In genomic region chr12:112897522-112898212, GRCm38 (mm10) we compare ENCODE assay signal across 8 mouse cellular contexts. TPM values are rescaled to one million over a fixed set of nuclear protein-coding genes. Genes with fewer than 3 reads are reported as not detected.
A peak's percentile ranks its signal among the peaks of the same experiment; 100 is the strongest.
DNase-seq lines count a peak whose midpoint lies in the region; ATAC-seq lines count a peak whose summit lies in the region.

No protein-coding gene starts in this region.

- no peak overlapping the region for H3K4me3 ChIP-seq in midbrain, embryonic 13.5 days (replicated peaks)

- peak; percentile 56 for DNase-seq in MN1 (ENCODE audit: low spot score)
- DNase-seq in embryo, embryonic 10 days (ENCODE audit: low spot score), result peak; percentile 65
- DNase-seq in heart, postnatal 14 days, result peak; percentile 51 to 66
- DNase-seq in kidney, postnatal 36 days, result peak; percentile 56 to 77
- DNase-seq in right cerebral cortex, postnatal 4 days, result no peak
- DNase-seq in layer of hippocampus, adult 9-10 months (ENCODE audit: low spot score), result no peak
- no peak for DNase-seq in frontal cortex, postnatal 14 days (ENCODE audit: low spot score in 2 of 2)

- peaks cover 14% of the 10 kb centered on the region for H3K4me1 ChIP-seq in midbrain, embryonic 13.5 days (replicated peaks)

- H3K36me3 ChIP-seq in midbrain, embryonic 13.5 days, result no peaks in the 10 kb centered on the region

- no peaks in the 10 kb centered on the region for H3K9me3 ChIP-seq in midbrain, embryonic 13.5 days

- H3K27ac ChIP-seq in midbrain, embryonic 13.5 days, result no peak overlapping the region

- peak overlapping the region; percentile 25; the same call in 1 of the 2 replicates for H3K9ac ChIP-seq in midbrain, embryonic 13.5 days (replicated peaks)

- WGBS in midbrain, embryonic 13.5 days, result 42% methylated on average over 16 of the region's 16 CpGs

- no peaks in the 10 kb centered on the region for H3K27me3 ChIP-seq in midbrain, embryonic 13.5 days

- peak overlapping the region; percentile 34 for H3K4me2 ChIP-seq in midbrain, embryonic 13.5 days (replicated peaks)

- ATAC-seq in midbrain, embryonic 13.5 days, result peak; percentile 71

- intact Hi-C loops in heart, postnatal 14 days (cut with DNase I), result no loop called here

RNA-seq across cellular contexts. Expression of gene Gpr132, which starts 29.6 kb away (rescaled TPM):
- 1 to 10 TPM in 1 of 2 experiments, under 1 TPM in 1; 0.22 to 2.0 TPM for total RNA-seq in heart, postnatal 14 days (2021)
- polyA plus RNA-seq in midbrain, embryonic 13.5 days (2015; fragmentation: Nextera tagmentation; extraction: Ambion mirVana), result not detected in 2 replicates

RNA-seq across cellular contexts. Expression of gene Jag2, which starts 31.9 kb away (rescaled TPM):
- total RNA-seq in heart, postnatal 14 days (2021), result 10 to 100 TPM; 32.1 to 32.4 TPM
- 9.4 and 10.5 TPM in 2 replicates for polyA plus RNA-seq in midbrain, embryonic 13.5 days (2015; fragmentation: Nextera tagmentation; extraction: Ambion mirVana)

RNA-seq across cellular contexts. Expression of gene Nudt14, which starts 44.3 kb away (rescaled TPM):
- total RNA-seq in heart, postnatal 14 days (2021), result 1 to 10 TPM; 8.3 to 8.6 TPM
- polyA plus RNA-seq in midbrain, embryonic 13.5 days (2015; fragmentation: Nextera tagmentation; extraction: Ambion mirVana), result 53.7 and 61.9 TPM in 2 replicates

Comparison
In these comparisons a context has a peak if more than half of its experiments do, and no peak if none do; other contexts are left out.
1. DNase-seq: peak in MN1 (single experiment), embryo, embryonic 10 days (single experiment), heart, postnatal 14 days (2 of 2) and kidney, postnatal 36 days (2 of 2); none in right cerebral cortex, postnatal 4 days (single experiment), layer of hippocampus, adult 9-10 months (single experiment) and frontal cortex, postnatal 14 days (0 of 2).